In the genomic region with DNA sequence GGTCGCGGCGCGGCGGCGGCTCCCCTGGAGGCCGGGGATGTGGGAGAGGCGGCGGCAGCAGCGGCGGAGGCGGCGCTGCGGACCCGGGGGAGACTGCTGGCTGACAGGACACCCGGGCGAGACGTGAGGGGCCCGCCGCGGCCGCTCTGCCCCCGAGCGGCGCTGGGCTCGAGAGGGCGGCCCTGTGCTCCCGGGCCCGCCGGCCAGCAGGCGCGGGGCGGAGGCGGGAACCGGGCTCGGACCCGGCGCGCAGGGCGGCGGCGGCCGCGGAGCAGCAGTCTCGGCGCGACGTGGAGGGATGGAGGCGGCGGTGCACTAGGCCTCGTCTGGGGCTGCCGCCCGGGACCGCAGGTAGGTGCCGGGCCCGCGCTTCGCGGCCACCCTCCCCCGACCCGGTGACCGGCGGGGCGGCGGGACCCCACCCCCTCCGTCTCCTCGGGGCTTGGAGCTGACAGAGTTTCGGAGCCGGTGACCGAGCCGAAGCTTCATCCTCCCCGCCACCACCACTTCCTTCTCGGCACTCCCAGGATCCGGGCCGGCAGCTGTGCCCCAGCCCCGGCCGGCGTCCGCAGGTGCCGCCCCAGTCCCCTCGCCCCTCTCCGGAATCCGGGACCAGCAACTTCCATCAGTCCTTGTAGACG, we compare ENCODE assay signal across 8 mouse cellular contexts. TPM values are rescaled to one million over a fixed set of nuclear protein-coding genes. Genes with fewer than 3 reads are reported as not detected.
DNase-seq lines count a peak whose midpoint lies in the region; ATAC-seq lines count a peak whose summit lies in the region.

Vps54 (plus strand) TSS at position 261 of the 641 bp plus-strand sequence.

- intact Hi-C loops in heart, postnatal 36 days (cut with DNase I) = loop anchor here (5.0 kb wide), 2 partner anchors 147 to 407 kb away; partner anchors contain the start of genes Lgalsl and Peli1

- H3K4me3 ChIP-seq in forebrain, embryonic 16.5 days (replicated peaks; ENCODE audit: low read length) = peak within 1 kb of the TSS; percentile 87
- H3K4me3 ChIP-seq in lung, embryonic 16.5 days (ENCODE audit: low read length) = peak within 1 kb of the TSS; percentile 92

- H3K9ac ChIP-seq in forebrain, embryonic 16.5 days (replicated peaks; ENCODE audit: low read depth, low read length) = peak within 1 kb of the TSS; percentile 97
- peak within 1 kb of the TSS; percentile 99 for H3K9ac ChIP-seq in lung, embryonic 16.5 days (ENCODE audit: low read length)

- DNase-seq in ES-CJ7 (ENCODE audit: low read depth, low spot score) = peak; percentile 35
- DNase-seq in cerebellum, adult 11 months = peak; percentile 48
- DNase-seq in heart, postnatal 36 days = peak; percentile 64 to 84
- peak in 1 of 2 experiments; percentile 29 for DNase-seq in layer of hippocampus, adult 8-10 months (ENCODE audit: low spot score in 2 of 2)
- peak; percentile 7 for DNase-seq in ovary, adult 18-20 months (ENCODE audit: low spot score)
- DNase-seq in thymus, postnatal 25 days = peak; percentile 75

- WGBS in forebrain, embryonic 16.5 days = 1% methylated on average over 54 of the region's 84 CpGs
- WGBS in lung, embryonic 16.5 days = under 1% methylated on average over 34 of the region's 84 CpGs

- H3K4me1 ChIP-seq in forebrain, embryonic 16.5 days (replicated peaks; ENCODE audit: control insufficient read depth, insufficient read depth, low read length) = peaks cover 13% of the 10 kb centered on the region
- peaks cover 14% of the 10 kb centered on the region for H3K4me1 ChIP-seq in lung, embryonic 16.5 days (replicated peaks; ENCODE audit: control insufficient read depth, insufficient read depth, low read length)

- H3K9me3 ChIP-seq in forebrain, embryonic 16.5 days (ENCODE audit: control insufficient read depth, low read length) = no peaks in the 10 kb centered on the region
- H3K9me3 ChIP-seq in lung, embryonic 16.5 days (ENCODE audit: control insufficient read depth, low read length) = no peaks in the 10 kb centered on the region

- H3K27me3 ChIP-seq in forebrain, embryonic 16.5 days (replicated peaks; ENCODE audit: control insufficient read depth, insufficient read depth, low read length) = no peaks in the 10 kb centered on the region
- no peaks in the 10 kb centered on the region for H3K27me3 ChIP-seq in lung, embryonic 16.5 days (ENCODE audit: control insufficient read depth, insufficient read depth, low read depth, low read length)

- peak within 1 kb of the TSS; percentile 56 for H3K4me2 ChIP-seq in forebrain, embryonic 16.5 days (ENCODE audit: low read length)
- H3K4me2 ChIP-seq in lung, embryonic 16.5 days (ENCODE audit: low read depth, low read length) = peak within 1 kb of the TSS; percentile 61

- peak within 1 kb of the TSS; percentile 95 for H3K27ac ChIP-seq in forebrain, embryonic 16.5 days (ENCODE audit: low read length)
- H3K27ac ChIP-seq in lung, embryonic 16.5 days (ENCODE audit: low read length) = peak within 1 kb of the TSS; percentile 96

- no peaks in the 10 kb centered on the region for H3K36me3 ChIP-seq in forebrain, embryonic 16.5 days (ENCODE audit: control insufficient read depth, insufficient read depth)
- H3K36me3 ChIP-seq in lung, embryonic 16.5 days (ENCODE audit: control insufficient read depth, insufficient read depth, low read length) = no peaks in the 10 kb centered on the region

- ATAC-seq in forebrain, embryonic 16.5 days = peak; percentile 85
- ATAC-seq in lung, embryonic 16.5 days (ENCODE audit: low read depth) = peak; percentile 80

RNA-seq across cellular contexts. Expression of gene Vps54, which starts in this region (rescaled TPM):
- 9.8 and 11.1 TPM in 2 replicates for polyA plus RNA-seq in forebrain, embryonic 16.5 days (2015; fragmentation: Nextera tagmentation; extraction: Ambion mirVana)
- 10 to 100 TPM; 19.4 to 19.5 TPM for total RNA-seq in heart, postnatal 36 days (2021)
- total RNA-seq in layer of hippocampus, adult 8-10 months (2022) = 10 to 100 TPM; 26.6 to 32.0 (median 28.0) TPM
- polyA plus RNA-seq in lung, embryonic 16.5 days (2015; fragmentation: Nextera tagmentation; extraction: Ambion mirVana) = 9.5 and 10.7 TPM in 2 replicates
